Mouse (Mus musculus): ENCODE measurements at regions not wholly inside any gene's neighbourhood (a gene's known extent, or its start where the extent isn't known, plus 50 kb on each side); places are given as distances from the start of the nearest gene placed in this dataset.
A peak's percentile ranks its signal among the peaks of the same experiment; 100 is the strongest.

DNA sequence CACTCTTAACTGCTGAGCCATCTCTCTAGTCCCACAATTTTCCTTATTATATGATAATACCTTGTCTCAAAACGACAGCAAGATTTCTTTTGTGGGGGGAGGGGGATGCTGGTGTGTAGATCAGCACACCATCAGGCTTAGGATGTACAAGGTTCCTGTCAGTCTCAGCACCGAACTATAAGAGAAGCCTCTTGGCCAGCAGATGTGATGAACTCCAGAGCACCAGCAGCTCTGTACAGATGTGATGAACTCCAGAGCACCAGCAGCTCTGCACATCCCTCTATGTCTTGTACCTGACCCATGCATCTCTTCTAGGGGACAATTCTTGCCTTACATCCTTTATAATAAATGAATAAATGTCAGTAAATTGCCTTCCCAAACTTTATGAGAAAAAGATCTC is 1163.7 kb downstream of the 4930447A16Rik start:
- no peaks in the 10 kb centered on the region for H3K4me1 ChIP-seq (replicated peaks)
- no peaks in the 10 kb centered on the region for H3K36me3 ChIP-seq
- no peak overlapping the region for H3K4me3 ChIP-seq
- H3K9me3 ChIP-seq = no peaks in the 10 kb centered on the region
- H3K27ac ChIP-seq (replicated peaks) = no peak overlapping the region
- H3K9ac ChIP-seq = no peak overlapping the region
- WGBS = 75% methylated on average over 2 of the region's 2 CpGs
- H3K4me2 ChIP-seq = no peak overlapping the region
- H3K27me3 ChIP-seq = no peaks in the 10 kb centered on the region
- ATAC-seq (ENCODE audit: low read depth) = no peak

GRCm38 (mm10) chr15:38589675-38590074 is 1164.3 kb downstream of the 4930447A16Rik start:
- WGBS = 95% methylated on average over 5 of the region's 5 CpGs
- Histone ChIP-seq H3K4me2 (no peak overlapping the region), H3K4me3 (no peak overlapping the region), H3K4me1 (replicated peaks) (no peaks in the 10 kb centered on the region), H3K27ac (replicated peaks) (no peak overlapping the region), H3K9ac (no peak overlapping the region), H3K9me3 (no peaks in the 10 kb centered on the region), H3K36me3 (no peaks in the 10 kb centered on the region), H3K27me3 (no peaks in the 10 kb centered on the region)
- ATAC-seq (ENCODE audit: low read depth) = no peak

DNA sequence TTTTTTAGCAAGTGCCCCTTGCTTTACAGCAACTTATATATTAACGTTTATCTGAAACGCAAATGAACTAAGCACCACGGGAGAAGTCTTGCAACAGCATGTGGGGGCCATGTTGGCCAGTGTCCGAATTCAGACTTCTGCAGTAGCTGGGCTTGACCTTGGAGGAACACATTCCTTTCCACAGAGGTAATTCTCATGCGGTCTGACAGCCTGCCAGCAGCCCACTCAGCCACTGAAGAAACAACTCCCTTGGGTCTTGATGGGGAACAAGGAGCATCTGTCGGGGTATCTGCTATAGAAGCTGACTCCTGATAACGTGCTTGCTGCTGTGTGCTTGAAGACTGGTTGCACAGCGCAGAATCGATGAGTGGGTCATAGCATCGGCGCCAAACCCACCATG is 1168.7 kb downstream of the 4930447A16Rik start:
- Histone ChIP-seq H3K4me2 (no peak overlapping the region), H3K27me3 (no peaks in the 10 kb centered on the region), H3K4me1 (replicated peaks) (no peaks in the 10 kb centered on the region), H3K36me3 (no peaks in the 10 kb centered on the region), H3K4me3 (no peak overlapping the region), H3K9ac (no peak overlapping the region), H3K9me3 (no peaks in the 10 kb centered on the region), H3K27ac (replicated peaks) (no peak overlapping the region)
- no peak for ATAC-seq (ENCODE audit: low read depth)
- WGBS = 83% methylated on average over 11 of the region's 11 CpGs

- no peak for ATAC-seq (ENCODE audit: low read depth)
- Histone ChIP-seq H3K4me3 (no peak overlapping the region), H3K27me3 (no peaks in the 10 kb centered on the region), H3K36me3 (no peaks in the 10 kb centered on the region), H3K27ac (replicated peaks) (no peak overlapping the region), H3K4me2 (no peak overlapping the region), H3K9me3 (no peaks in the 10 kb centered on the region), H3K9ac (no peak overlapping the region), H3K4me1 (replicated peaks) (no peaks in the 10 kb centered on the region)
- WGBS = 93% methylated on average over 2 of the region's 2 CpGs
Measured at GRCm38 (mm10) chr15:38594747-38595146, 1169.4 kb downstream of the 4930447A16Rik start.

DNA sequence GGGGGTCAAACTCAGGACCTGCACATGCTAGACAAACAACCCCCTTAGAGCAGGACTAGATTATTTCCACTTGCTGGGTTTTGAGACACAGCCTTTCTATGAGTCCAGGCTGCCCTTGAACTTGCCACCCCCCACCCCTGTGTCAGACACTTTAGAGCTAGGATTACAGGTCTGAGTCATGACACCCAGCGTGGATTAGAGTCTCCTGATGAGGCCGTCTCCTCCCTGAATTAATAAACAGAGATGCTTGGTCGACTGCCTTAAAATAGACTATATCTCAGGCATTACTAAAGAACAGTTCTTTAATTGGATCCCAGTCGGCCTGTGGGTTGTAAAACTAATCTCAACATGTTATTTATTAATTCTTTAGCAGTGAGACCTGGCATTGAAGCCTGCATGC is 1170.5 kb downstream of the 4930447A16Rik start:
- Histone ChIP-seq H3K9me3 (no peaks in the 10 kb centered on the region), H3K4me3 (no peak overlapping the region), H3K27me3 (no peaks in the 10 kb centered on the region), H3K27ac (replicated peaks) (no peak overlapping the region), H3K4me2 (no peak overlapping the region), H3K9ac (no peak overlapping the region), H3K4me1 (replicated peaks) (no peaks in the 10 kb centered on the region), H3K36me3 (no peaks in the 10 kb centered on the region)
- WGBS = 63% methylated on average over 4 of the region's 4 CpGs
- ATAC-seq (ENCODE audit: low read depth) = no peak

DNA sequence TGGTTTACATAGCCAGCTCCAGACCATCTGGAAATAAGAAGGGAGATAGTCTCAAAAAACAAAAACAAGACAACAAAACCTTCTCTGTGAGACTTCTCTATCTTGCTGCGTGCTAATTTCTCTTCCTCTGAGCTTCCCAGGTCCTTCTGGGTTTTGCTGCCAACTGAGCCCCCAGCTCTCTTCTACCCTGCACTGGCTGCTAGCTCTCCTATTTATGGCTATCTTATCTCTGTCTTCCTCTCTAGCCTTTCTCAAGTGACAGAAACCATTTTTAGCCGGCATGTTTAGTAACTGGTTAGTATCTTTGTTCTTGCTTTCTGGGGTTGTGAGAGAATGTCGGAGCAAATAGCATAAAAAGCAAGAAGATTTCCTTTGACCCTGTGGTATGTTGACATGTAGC is 1172.1 kb downstream of the 4930447A16Rik start:
- 91% methylated on average over 3 of the region's 3 CpGs for WGBS

GRCm38 (mm10) chr15:38601436-38601835 is 1176.1 kb downstream of the 4930447A16Rik start:
- H3K9ac ChIP-seq = no peak overlapping the region
- H3K36me3 ChIP-seq = no peaks in the 10 kb centered on the region
- H3K27me3 ChIP-seq = no peaks in the 10 kb centered on the region
- no peak overlapping the region for H3K4me2 ChIP-seq
- WGBS = 94% methylated on average over 7 of the region's 7 CpGs
- no peak overlapping the region for H3K4me3 ChIP-seq
- no peak for ATAC-seq (ENCODE audit: low read depth)
- no peaks in the 10 kb centered on the region; the same call in 1 of the 2 replicates for H3K4me1 ChIP-seq (replicated peaks)
- no peaks in the 10 kb centered on the region for H3K9me3 ChIP-seq
- H3K27ac ChIP-seq (replicated peaks) = no peak overlapping the region

More for the DNA sequence above, 1172.1 kb downstream of the 4930447A16Rik start:
- Histone ChIP-seq H3K36me3 (no peaks in the 10 kb centered on the region), H3K27me3 (no peaks in the 10 kb centered on the region), H3K4me3 (no peak overlapping the region), H3K9ac (no peak overlapping the region), H3K27ac (replicated peaks) (no peak overlapping the region), H3K4me1 (replicated peaks) (no peaks in the 10 kb centered on the region; the same call in 1 of the 2 replicates), H3K9me3 (no peaks in the 10 kb centered on the region), H3K4me2 (no peak overlapping the region)
- no peak for ATAC-seq (ENCODE audit: low read depth)

- peak; percentile 53; the same call in 1 of the 2 replicates for ATAC-seq (ENCODE audit: low read depth)
- 70% methylated on average over 12 of the region's 12 CpGs for WGBS
Measured at GRCm38 (mm10) chr15:38602187-38602870, 1177.0 kb downstream of the 4930447A16Rik start.

DNA sequence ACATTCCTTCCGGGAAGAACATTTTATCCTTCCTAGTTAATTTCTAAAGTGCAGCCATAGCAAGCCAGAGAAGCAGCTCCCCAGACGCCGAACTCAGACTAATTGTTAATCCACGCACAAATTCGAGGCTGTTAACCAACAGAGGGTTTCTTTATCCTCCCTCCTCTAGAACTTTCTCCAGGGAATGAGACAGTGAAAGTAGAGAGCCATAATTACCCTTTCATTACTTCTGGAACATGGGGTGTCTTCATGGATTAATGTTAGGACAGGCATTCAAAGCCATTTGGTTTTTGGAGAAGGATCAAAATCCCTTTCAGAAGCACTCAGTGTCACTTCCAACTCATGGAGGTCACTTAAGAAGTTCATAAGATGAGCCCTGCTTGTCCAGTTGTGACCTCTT is 1178.6 kb downstream of the 4930447A16Rik start:
- no peak overlapping the region for H3K4me2 ChIP-seq
- no peak overlapping the region for H3K9ac ChIP-seq
- ATAC-seq (ENCODE audit: low read depth) = no peak
- H3K4me1 ChIP-seq (replicated peaks) = no peaks in the 10 kb centered on the region; the same call in 1 of the 2 replicates
- H3K36me3 ChIP-seq = no peaks in the 10 kb centered on the region
- no peak overlapping the region for H3K27ac ChIP-seq (replicated peaks)
- 71% methylated on average over 5 of the region's 5 CpGs for WGBS
- no peaks in the 10 kb centered on the region for H3K9me3 ChIP-seq
- H3K4me3 ChIP-seq = no peak overlapping the region
- H3K27me3 ChIP-seq = no peaks in the 10 kb centered on the region

More at GRCm38 (mm10) chr15:38602187-38602870, 1177.0 kb downstream of the 4930447A16Rik start:
- no peak overlapping the region for H3K4me2 ChIP-seq
- H3K9ac ChIP-seq = no peak overlapping the region
- no peak overlapping the region for H3K27ac ChIP-seq (replicated peaks)
- H3K9me3 ChIP-seq = no peaks in the 10 kb centered on the region
- H3K27me3 ChIP-seq = no peaks in the 10 kb centered on the region
- no peaks in the 10 kb centered on the region; the same call in 1 of the 2 replicates for H3K4me1 ChIP-seq (replicated peaks)
- no peaks in the 10 kb centered on the region for H3K36me3 ChIP-seq
- H3K4me3 ChIP-seq = no peak overlapping the region

DNA sequence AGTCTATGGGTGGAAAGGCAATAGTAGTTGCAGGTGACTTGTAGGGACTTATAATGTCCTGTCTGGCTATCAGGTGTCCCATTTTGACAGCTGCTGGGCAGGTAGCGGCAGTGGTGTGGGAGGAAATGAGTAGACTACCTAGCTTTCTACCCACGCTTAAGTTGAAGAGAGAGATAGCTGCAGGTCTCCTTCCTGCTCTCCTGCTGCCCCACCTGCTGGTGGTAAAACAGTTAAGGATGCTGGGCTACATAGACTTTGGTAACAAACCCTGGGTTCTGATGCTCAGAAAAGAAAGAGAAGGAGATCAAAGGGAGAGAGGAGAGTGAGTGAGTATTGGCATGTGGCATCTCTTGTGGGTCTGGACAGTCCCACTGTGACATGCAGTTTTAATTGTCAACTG is 1182.0 kb downstream of the 4930447A16Rik start:
- no peak overlapping the region for H3K4me2 ChIP-seq
- H3K4me1 ChIP-seq (replicated peaks) = no peaks in the 10 kb centered on the region
- H3K4me3 ChIP-seq = no peak overlapping the region
- WGBS = 69% methylated on average over 2 of the region's 2 CpGs
- H3K27ac ChIP-seq (replicated peaks) = no peak overlapping the region
- no peaks in the 10 kb centered on the region for H3K36me3 ChIP-seq
- H3K27me3 ChIP-seq = no peaks in the 10 kb centered on the region
- no peaks in the 10 kb centered on the region for H3K9me3 ChIP-seq
- ATAC-seq (ENCODE audit: low read depth) = no peak
- no peak overlapping the region for H3K9ac ChIP-seq

GRCm38 (mm10) chr15:38608207-38608870 is 1183.0 kb downstream of the 4930447A16Rik start:
- 63% methylated on average over 6 of the region's 6 CpGs for WGBS
- H3K4me3 ChIP-seq = no peak overlapping the region
- no peak overlapping the region for H3K4me2 ChIP-seq
- no peaks in the 10 kb centered on the region for H3K9me3 ChIP-seq
- no peak overlapping the region for H3K9ac ChIP-seq
- no peaks in the 10 kb centered on the region for H3K27me3 ChIP-seq
- ATAC-seq (ENCODE audit: low read depth) = peak; percentile 61; the same call in 1 of the 2 replicates
- H3K4me1 ChIP-seq (replicated peaks) = no peaks in the 10 kb centered on the region
- H3K27ac ChIP-seq (replicated peaks) = 0 out of 2 replicates have a peak overlapping the region, but pooled peaks have one; percentile 20
- H3K36me3 ChIP-seq = no peaks in the 10 kb centered on the region

DNA sequence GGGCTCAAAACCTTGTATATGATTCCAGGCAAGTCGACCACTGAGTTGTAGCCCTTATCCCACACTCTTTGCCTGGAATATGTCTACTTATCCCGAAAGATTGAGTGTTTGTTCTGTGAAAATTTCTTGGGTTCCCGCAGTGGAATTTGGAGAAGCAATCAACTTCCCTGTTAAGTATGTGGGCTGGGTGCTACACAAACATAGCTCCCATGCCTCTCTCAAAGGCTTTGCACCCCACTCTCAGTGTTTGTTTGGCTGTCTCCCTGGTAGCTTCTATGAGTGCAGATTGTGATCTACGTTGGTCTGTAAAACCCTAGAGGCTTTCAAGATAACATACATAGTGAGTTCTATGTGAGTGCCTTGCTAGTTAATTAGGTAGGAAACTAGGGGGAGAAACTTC is 1184.2 kb downstream of the 4930447A16Rik start:
- Histone ChIP-seq H3K27ac (replicated peaks) (no peak overlapping the region), H3K9ac (no peak overlapping the region), H3K27me3 (no peaks in the 10 kb centered on the region), H3K4me1 (replicated peaks) (no peaks in the 10 kb centered on the region), H3K4me2 (no peak overlapping the region), H3K36me3 (no peaks in the 10 kb centered on the region), H3K9me3 (no peaks in the 10 kb centered on the region), H3K4me3 (no peak overlapping the region)
- no peak for ATAC-seq (ENCODE audit: low read depth)
- 93% methylated on average over 4 of the region's 4 CpGs for WGBS

All from neural tube, embryonic 13.5 days (tissue).